Mouse (Mus musculus) embryonic facial prominence, embryonic 13.5 days (tissue): ENCODE measurements around the gene Ctdsp1. TPM values are rescaled to one million over a fixed set of nuclear protein-coding genes. Genes with fewer than 3 reads are reported as not detected.

Experiments
- ATAC-seq: fragments of 200-750 bp; cut with Nextera tagmentation; 2 replicates; pipeline ENCODE4 v1.8.0; 2017; ENCODE audit warnings: low read depth; ENCODE audit not compliant: insufficient number of reproducible peaks, insufficient read depth, low FRiP score, low TSS enrichment
- H3K27ac ChIP-seq: fragments of 300-500 bp; sonication (generic); 2 replicates; pipeline ENCODE4 v1.5.1; 2015; ENCODE audit warnings: moderate library complexity, mild to moderate bottlenecking, inconsistent platforms
- H3K27me3 ChIP-seq: fragments of 300-500 bp; sonication (generic); 2 replicates; pipeline ENCODE4 v1.6.1; 2015; ENCODE audit warnings: mild to moderate bottlenecking, inconsistent platforms
- H3K36me3 ChIP-seq: fragments of 300-500 bp; sonication (generic); 2 replicates; pipeline ENCODE4 v1.6.1; 2015; ENCODE audit warnings: mild to moderate bottlenecking, inconsistent platforms
- H3K4me1 ChIP-seq: fragments of 300-500 bp; sonication (generic); 2 replicates; pipeline ENCODE4 v1.6.1; 2015; ENCODE audit warnings: inconsistent platforms
- H3K4me2 ChIP-seq: fragments of 300-500 bp; sonication (generic); 2 replicates; pipeline ENCODE4 v1.6.1; 2015; ENCODE audit warnings: moderate library complexity, mild to moderate bottlenecking, inconsistent platforms
- H3K4me3 ChIP-seq: fragments of 300-500 bp; sonication (generic); 2 replicates; pipeline ENCODE4 v1.5.1; 2015; ENCODE audit warnings: mild to moderate bottlenecking, inconsistent platforms
- H3K9ac ChIP-seq: fragments of 300-500 bp; sonication (generic); 2 replicates; pipeline ENCODE4 v1.6.1; 2015; ENCODE audit warnings: mild to moderate bottlenecking, inconsistent platforms
- H3K9me3 ChIP-seq: fragments of 300-500 bp; sonication (generic); 2 replicates; pipeline ENCODE4 v1.6.1; 2016; ENCODE audit warnings: inconsistent platforms
- WGBS: fragments of 180-500 bp; shearing (Covaris S2); methylation state at CpG from one replicate; pipeline ENCODE4 v1.1.7; 2015; ENCODE audit warnings: mixed read lengths; 5-methylcytosine and 5-hydroxymethylcytosine counted together
- polyA plus RNA-seq: library from polyadenylated mRNA; unstranded; fragments of >200 nt; fragmentation: Nextera tagmentation; extraction: Ambion mirVana; gene quantifications from 2 replicates; pipeline ENCODE4 v1.2.1, GENCODE M21; 2015

Ctdsp1 gene
- polyA plus RNA-seq, 1 experiment from 2014 or later = 91.0 TPM

DNA sequence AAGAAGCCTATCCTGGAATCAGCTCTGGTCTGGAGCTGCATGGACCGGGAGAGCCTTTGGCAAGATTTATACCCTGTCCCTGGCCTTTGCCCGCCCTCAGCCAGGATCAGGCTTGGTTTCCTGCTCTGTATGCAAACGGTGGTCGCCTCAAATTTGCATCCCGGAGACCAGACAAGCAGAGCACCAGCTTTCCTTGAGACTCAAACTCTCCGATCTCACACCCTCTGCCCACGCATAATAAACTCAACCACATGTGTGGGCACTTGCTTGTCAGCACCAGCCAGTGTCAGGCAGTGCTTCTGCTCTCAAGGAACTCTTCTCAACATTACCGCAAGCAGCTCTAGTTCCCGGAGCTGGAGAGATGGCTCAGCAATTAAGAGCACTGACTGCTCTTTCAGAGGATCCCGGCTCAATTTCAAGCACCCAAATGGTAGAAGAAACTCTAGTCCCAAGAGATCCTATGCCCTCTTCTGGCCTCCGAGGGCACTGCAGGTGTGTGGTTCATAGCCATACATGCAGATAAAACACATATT is 6.7 kb downstream of the Ctdsp1 start:
- Histone ChIP-seq H3K9me3 (no peaks in the 10 kb centered on the region), H3K36me3 (peaks cover 23% of the 10 kb centered on the region), H3K4me1 (peaks cover 18% of the 10 kb centered on the region), H3K27me3 (no peaks in the 10 kb centered on the region), H3K9ac (peak overlapping the region; percentile 66), H3K4me2 (peak overlapping the region; percentile 80), H3K4me3 (peak overlapping the region; percentile 46), H3K27ac (peak overlapping the region; percentile 93)
- peak; percentile 12 for ATAC-seq
- 3% methylated on average over 11 of the region's 11 CpGs for WGBS

DNA sequence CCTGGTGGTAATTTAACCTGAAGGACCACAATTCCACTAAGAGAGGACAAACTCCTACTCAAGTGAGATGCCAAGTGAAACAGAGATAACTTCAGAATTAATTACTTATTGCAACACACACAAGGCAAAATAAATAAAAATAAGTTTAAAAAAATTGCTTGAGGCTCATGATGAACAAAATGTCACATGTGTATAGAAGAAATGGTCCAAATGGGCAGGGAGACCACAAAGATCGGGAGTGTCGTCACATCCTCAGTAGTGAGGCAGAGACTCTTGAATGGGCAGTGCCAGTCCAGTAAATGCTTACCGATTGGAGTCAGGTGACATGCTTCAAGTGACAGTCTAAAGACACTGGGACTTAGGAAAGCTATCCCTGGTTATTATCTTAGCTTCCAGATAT is 9.2 kb downstream of the Ctdsp1 start:
- Histone ChIP-seq H3K9ac (no peak overlapping the region), H3K9me3 (no peaks in the 10 kb centered on the region), H3K27me3 (no peaks in the 10 kb centered on the region), H3K36me3 (no peaks in the 10 kb centered on the region), H3K4me2 (no peak overlapping the region), H3K27ac (no peak overlapping the region), H3K4me1 (peaks cover 5% of the 10 kb centered on the region; the same call in 1 of the 2 replicates), H3K4me3 (no peak overlapping the region)
- no peak for ATAC-seq
- WGBS = 76% methylated on average over 3 of the region's 3 CpGs

DNA sequence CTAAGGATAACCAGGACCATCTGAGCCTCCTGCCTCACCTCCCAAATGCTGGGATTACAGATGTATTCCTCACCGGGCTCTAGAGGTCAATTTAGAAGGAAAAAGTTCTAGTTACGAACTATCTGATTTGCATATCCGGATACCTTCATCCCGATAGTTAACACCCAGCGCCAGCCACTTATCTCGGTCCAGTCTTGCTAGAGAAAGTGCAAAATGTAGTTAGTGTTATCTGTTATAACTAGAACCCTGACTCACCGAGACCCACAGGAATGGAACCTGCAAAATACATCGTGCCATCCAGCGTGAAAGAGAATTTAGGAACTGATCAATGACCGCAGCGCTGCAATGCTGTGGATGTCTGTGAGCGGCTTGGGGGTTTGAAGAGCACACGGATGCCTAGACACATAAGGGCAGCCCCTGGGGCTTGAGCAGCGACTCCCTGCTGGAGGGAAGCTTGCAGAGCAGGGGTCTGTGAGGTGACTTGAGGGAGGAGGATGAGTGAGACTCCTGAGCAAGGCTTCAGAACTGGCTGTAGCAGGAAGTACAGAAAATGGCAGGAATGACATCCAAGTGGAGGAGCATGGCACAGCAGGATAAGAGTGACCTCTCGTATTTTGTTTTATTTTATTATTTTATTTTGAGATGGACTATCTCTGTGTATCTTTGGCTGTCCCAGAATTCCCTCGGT is 9.8 kb downstream of the Ctdsp1 start:
- H3K4me3 ChIP-seq = no peak overlapping the region
- H3K9me3 ChIP-seq = no peaks in the 10 kb centered on the region
- H3K27me3 ChIP-seq = no peaks in the 10 kb centered on the region
- H3K4me1 ChIP-seq = peaks cover 5% of the 10 kb centered on the region; the same call in 1 of the 2 replicates
- no peak for ATAC-seq
- H3K4me2 ChIP-seq = no peak overlapping the region
- H3K9ac ChIP-seq = no peak overlapping the region
- H3K27ac ChIP-seq = no peak overlapping the region
- WGBS = 46% methylated on average over 16 of the region's 16 CpGs
- H3K36me3 ChIP-seq = no peaks in the 10 kb centered on the region

DNA sequence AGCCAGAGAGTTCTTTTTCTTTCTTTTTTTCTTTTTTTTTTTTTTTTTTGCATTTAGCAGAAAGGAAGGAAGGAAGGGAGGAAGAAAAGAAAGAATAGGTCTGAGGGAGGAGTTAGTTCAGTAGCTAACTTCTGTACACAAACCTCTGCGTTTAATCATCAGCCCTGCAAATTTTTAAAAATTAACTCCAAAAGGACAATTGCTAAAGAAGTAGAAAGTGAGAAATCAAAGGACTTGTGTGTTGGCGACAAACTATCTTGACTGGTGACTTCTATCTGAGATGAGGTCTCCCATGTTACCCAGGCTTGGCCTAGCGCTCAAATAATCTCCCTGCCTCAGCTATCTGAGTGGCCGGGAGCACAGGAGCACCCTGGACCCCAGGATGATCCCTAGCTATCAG is 12.9 kb downstream of the Ctdsp1 start:
- Histone ChIP-seq H3K9ac (no peak overlapping the region), H3K36me3 (no peaks in the 10 kb centered on the region), H3K4me1 (no peaks in the 10 kb centered on the region), H3K27me3 (no peaks in the 10 kb centered on the region), H3K9me3 (no peaks in the 10 kb centered on the region), H3K4me3 (no peak overlapping the region), H3K27ac (no peak overlapping the region), H3K4me2 (no peak overlapping the region)
- WGBS = 90% methylated on average over 4 of the region's 4 CpGs
- ATAC-seq = no peak

DNA sequence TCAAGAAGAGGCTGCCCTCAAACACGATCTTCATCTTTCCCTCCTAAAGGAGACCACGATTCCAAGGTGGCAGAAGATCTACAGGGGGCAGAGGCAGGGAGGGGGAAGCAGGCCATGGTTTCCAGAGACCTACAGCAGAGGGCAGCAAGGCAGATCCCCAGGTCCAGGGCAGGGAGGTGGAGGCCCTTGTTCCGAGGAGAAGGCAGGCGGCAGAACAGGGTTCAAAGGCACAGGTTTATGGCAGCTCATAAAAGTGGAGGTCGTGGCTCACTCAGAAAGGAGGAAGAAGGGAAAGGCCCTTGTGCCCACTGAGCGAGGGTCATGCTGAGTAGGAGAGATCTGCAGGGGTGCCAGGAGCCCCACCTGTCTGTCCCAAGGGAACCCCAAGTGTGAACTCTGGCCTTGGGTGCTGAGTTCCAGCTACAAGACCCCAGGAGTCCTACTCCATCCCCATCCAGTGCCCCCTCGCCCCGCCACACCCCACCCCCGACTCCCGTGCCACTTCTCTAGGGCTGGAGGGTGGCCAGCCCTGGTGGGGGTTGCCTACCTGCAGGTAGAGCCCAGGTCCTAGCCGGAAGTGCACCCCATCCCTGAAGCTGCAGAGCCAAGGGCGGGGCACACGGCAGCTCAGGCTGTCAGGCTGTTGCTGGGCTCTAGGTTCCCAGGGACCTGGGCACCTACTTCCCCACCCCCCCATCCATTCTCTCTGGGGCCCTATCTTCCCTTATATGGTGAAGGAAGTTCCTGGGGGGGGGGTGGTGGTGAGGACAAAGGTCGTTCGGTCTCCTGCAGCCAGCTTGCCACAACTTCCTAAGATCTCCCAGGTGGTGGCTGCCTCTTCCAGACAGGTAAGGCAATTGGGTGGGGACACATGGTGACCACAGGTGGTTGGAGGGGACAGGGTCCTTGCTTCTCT is 17.5 kb downstream of the Ctdsp1 start, which contains the start of gene Vil1:
TSS of gene Vil1 (plus strand) at position 788 of the 916 bp plus-strand sequence.
- ATAC-seq = no peak

DNA sequence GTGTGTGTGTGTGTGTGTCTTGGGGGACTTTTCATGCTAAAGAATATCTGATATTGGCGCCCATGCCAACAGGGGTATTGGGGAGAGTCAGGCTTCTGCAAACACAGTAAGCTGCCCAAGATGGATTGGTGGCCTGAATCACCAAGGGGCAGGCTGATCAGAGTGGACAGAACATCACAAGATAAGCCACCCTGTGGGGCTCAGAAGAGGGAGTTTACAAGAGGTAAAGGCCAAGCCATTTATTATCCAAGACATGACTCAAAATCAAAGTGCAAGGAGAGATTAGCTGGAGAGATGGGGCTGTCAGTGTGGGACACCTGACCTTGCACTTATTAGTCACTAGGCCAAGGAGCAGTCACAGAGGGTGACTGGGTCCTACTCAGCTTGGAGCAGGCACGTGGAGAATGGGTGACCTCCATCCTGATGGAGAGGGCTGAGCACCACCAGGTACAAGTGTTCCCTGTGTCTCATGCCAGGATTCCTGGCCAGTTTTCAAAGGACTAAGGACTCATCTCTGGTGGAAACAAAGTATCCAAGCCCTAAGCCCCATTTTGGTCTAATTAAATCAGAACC is 20.5 kb downstream of the Ctdsp1 start:
- ATAC-seq = no peak
- H3K36me3 ChIP-seq = no peaks in the 10 kb centered on the region
- no peak overlapping the region for H3K4me3 ChIP-seq
- no peaks in the 10 kb centered on the region for H3K27me3 ChIP-seq
- 50% methylated on average over 2 of the region's 2 CpGs for WGBS
- no peaks in the 10 kb centered on the region for H3K9me3 ChIP-seq
- peaks cover 2% of the 10 kb centered on the region; the same call in 1 of the 2 replicates for H3K4me1 ChIP-seq
- H3K4me2 ChIP-seq = no peak overlapping the region
- H3K9ac ChIP-seq = no peak overlapping the region
- no peak overlapping the region for H3K27ac ChIP-seq

More for the DNA sequence above, 17.5 kb downstream of the Ctdsp1 start, which contains the start of gene Vil1:
- no peak within 1 kb of the TSS for H3K27ac ChIP-seq
- no peaks in the 10 kb centered on the region for H3K36me3 ChIP-seq
- H3K9me3 ChIP-seq = no peaks in the 10 kb centered on the region
- no peak within 1 kb of the TSS for H3K9ac ChIP-seq
- no peak within 1 kb of the TSS for H3K4me2 ChIP-seq
- 63% methylated on average over 15 of the region's 15 CpGs for WGBS
- H3K4me3 ChIP-seq = no peak within 1 kb of the TSS
- no peaks in the 10 kb centered on the region for H3K27me3 ChIP-seq
- H3K4me1 ChIP-seq = peaks cover 2% of the 10 kb centered on the region; the same call in 1 of the 2 replicates

DNA sequence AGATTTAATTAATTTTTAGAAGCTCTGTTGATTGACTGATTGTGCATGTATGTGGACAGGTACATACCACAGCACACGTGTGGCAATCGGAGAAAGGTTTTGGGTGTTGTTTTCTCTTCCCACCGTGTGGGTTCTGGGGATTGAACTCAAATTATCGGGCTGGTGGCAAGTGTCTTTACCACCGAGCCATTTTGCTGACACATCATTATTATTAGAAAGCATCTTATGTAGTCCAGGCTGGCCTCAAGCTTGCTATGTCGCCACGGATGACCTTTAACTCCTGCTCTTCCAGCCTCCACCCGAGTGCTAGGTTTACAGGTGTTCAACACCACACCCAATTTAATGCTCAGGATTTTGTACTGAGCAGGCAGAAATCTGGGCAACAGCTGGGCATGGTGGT is 21.4 kb downstream of the Ctdsp1 start:
- Histone ChIP-seq H3K4me1 (peaks cover 2% of the 10 kb centered on the region; the same call in 1 of the 2 replicates), H3K9ac (no peak overlapping the region), H3K36me3 (no peaks in the 10 kb centered on the region), H3K27ac (no peak overlapping the region), H3K4me2 (no peak overlapping the region), H3K4me3 (no peak overlapping the region), H3K27me3 (no peaks in the 10 kb centered on the region), H3K9me3 (no peaks in the 10 kb centered on the region)
- ATAC-seq = no peak
- WGBS = 79% methylated on average over 8 of the region's 8 CpGs

DNA sequence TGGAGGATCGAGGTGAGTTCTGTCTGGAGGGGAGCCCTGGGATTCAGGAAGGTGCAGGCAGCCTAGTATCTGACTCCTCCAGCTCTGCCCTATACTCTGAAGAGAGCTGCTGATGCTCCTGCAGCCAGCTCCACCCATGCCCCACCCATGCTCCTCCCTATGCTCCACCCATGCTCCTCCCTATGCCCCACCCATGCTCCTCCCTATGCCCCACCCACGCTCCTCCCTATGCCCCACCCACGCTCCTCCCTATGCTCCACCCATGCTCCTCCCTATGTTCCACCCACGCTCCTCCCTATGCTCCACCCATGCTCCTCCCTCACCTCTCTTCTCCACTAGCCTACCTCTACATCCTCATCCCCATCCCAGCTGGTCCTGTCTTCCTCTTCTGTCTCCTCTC is 23.8 kb downstream of the Ctdsp1 start:
- Histone ChIP-seq H3K9ac (no peak overlapping the region), H3K4me2 (no peak overlapping the region), H3K4me1 (peaks cover 2% of the 10 kb centered on the region; the same call in 1 of the 2 replicates), H3K36me3 (no peaks in the 10 kb centered on the region), H3K9me3 (no peaks in the 10 kb centered on the region), H3K27me3 (no peaks in the 10 kb centered on the region), H3K27ac (no peak overlapping the region), H3K4me3 (no peak overlapping the region)
- 37% methylated on average over 4 of the region's 4 CpGs for WGBS
- ATAC-seq = no peak

DNA sequence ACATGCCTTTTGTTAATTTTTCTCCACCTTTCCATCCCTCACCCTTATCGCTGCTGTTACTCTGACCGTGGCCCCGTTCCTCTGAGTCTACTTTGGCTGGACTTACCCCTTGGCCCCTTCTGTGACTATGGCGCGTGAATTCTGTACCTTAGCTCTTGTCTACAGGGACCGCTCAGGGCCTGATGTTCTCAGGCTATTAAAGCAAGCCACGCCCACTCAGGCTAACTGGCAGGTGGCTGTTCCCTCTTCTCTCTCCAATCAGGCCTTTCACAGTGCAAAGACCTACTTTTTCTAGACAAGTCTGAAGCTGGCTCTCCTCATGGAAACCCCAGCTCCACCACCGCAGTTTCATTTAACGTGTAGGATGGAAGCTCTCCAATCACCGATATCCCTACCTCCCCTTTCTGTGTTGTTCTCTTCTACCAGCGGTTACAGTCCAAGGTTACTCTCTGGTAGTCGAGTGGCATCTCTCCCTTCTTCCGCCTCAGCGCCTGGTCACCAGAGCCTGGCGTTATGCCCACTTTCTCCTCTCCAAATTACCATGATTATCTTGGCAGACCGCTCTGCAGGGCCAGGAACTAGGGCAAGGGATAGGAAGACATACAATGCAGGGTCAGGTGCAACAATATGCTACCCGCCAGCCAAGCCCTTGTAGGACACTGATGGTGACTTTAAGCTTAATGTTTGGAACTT is 27.6 kb downstream of the Ctdsp1 start:
- no peak for ATAC-seq
- Histone ChIP-seq H3K36me3 (no peaks in the 10 kb centered on the region), H3K9me3 (no peaks in the 10 kb centered on the region), H3K27me3 (no peaks in the 10 kb centered on the region), H3K4me2 (no peak overlapping the region), H3K4me1 (peaks cover 4% of the 10 kb centered on the region), H3K27ac (no peak overlapping the region), H3K9ac (no peak overlapping the region), H3K4me3 (no peak overlapping the region)
- WGBS = 80% methylated on average over 17 of the region's 17 CpGs

DNA sequence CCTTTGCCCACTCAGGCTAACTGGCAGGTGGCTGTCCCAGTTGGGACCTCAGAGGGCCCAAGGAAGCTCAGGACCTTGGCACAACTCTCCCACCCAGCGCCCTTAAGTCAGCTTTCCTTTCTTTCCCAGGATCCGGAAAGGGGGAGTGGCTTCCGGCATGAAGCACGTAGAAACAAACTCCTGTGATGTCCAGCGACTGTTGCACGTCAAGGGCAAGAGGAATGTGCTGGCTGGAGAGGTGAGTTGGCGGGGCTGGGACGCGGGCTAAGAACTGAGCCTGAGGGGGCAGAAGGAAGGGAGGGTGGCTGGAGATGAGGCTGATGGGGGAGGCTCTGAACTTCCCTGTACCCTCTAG is 28.1 kb downstream of the Ctdsp1 start:
- ATAC-seq = no peak
- Histone ChIP-seq H3K36me3 (no peaks in the 10 kb centered on the region), H3K4me3 (no peak overlapping the region), H3K4me1 (peaks cover 4% of the 10 kb centered on the region), H3K9ac (no peak overlapping the region), H3K9me3 (no peaks in the 10 kb centered on the region), H3K4me2 (no peak overlapping the region), H3K27me3 (no peaks in the 10 kb centered on the region), H3K27ac (no peak overlapping the region)
- WGBS = 60% methylated on average over 9 of the region's 9 CpGs

DNA sequence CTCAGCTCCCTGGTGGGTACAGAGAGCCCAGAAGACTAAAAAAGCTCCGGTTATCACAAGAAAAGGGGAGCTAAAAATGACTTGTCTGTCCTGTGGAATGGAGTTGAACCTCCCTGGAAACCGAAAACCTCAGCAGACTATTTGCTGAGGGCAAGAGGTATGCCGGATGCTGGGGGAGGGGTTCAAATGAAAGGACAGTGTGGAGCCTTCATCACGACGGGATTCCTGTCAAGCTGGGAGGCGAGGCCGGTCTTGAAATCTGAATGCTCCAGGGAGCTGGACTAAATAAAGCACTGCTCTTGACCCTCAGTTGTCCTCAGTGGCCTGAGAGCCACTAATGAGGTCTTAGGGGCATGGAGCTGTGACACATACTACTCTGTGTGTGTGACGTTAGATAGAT is 31.8 kb downstream of the Ctdsp1 start:
- H3K4me1 ChIP-seq = peaks cover 4% of the 10 kb centered on the region
- no peak overlapping the region for H3K9ac ChIP-seq
- no peaks in the 10 kb centered on the region for H3K27me3 ChIP-seq
- ATAC-seq = no peak
- no peak overlapping the region for H3K27ac ChIP-seq
- H3K36me3 ChIP-seq = no peaks in the 10 kb centered on the region
- no peak overlapping the region for H3K4me3 ChIP-seq
- WGBS = 19% methylated on average over 8 of the region's 8 CpGs
- no peak overlapping the region for H3K4me2 ChIP-seq
- no peaks in the 10 kb centered on the region for H3K9me3 ChIP-seq
